9 mouse cellular contexts compared by ENCODE assay signal in the genomic region with DNA sequence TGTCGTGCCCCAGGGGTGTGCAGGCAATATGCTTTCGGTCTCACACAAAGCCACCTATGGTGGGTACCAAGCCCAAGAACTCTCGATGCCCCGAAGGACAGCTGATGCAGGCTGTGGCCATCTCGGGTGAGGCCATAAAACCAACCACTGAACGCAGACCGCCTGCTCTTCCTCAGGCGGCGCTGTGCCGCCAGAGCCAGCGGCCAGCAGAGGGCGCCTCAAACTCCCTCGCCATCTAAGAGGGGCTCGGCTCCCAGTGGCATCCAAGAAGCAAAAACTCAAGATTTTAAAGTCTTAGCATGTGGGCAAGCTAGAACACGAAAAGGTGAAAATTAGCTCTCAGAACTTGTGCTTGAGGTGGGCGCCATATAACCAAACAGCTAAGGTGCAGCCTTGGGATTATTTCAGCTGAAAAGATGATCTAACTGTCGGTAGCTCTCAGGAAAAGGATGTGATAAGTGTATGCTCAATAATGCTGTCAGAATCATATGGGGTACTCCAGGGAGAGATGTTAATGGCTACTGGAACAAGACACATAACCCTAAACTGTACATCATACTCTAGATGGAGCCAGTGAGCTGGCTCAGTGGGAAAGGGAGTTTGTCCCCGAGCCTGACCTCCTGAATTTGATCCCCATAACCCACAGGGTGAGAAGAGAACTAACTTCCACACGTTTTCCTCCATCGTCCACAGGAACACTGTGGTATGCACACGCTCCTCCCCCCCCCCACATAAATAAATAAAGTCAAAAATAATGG. TPM values are rescaled to one million over a fixed set of nuclear protein-coding genes. Genes with fewer than 3 reads are reported as not detected.
A peak's percentile ranks its signal among the peaks of the same experiment; 100 is the strongest.
DNase-seq lines count a peak whose midpoint lies in the region; ATAC-seq and TF ChIP-seq lines count a peak whose summit lies in the region.
"Had no signal": no experiment of that assay in that cellular context is flagged by ENCODE, and none has a peak within 500 bp of the region (broad histone marks: within the 10 kb centered on the region; RNA-seq: fewer than 3 reads in every experiment).

No protein-coding gene starts in this region.

- peak overlapping the region; percentile 42 for H3K4me2 ChIP-seq in heart, embryonic 15.5 days
- H3K4me2 ChIP-seq: liver, embryonic 15.5 days had no signal

- peaks cover 56% of the 10 kb centered on the region for H3K27me3 ChIP-seq in heart, embryonic 15.5 days

- peak; percentile 92; the same call in 1 of the 2 replicates for TF ChIP-seq CTCF in gastrocnemius, adult 2 months (IDR thresholded peaks at IDR 0.05)

- peaks cover 13% of the 10 kb centered on the region for H3K4me1 ChIP-seq in heart, embryonic 15.5 days (replicated peaks)

- peak; percentile 54 for DNase-seq in gastrocnemius, adult 2 months
- no peak for DNase-seq in gastrocnemius, adult 8-10 months (ENCODE audit: low spot score in 2 of 2)
- peak; percentile 24 for DNase-seq in adipocyte (ENCODE audit: low spot score)
- DNase-seq in embryo, embryonic 10.5 days (ENCODE audit: low spot score): peak; percentile 82
- DNase-seq in layer of hippocampus, postnatal 10 days (ENCODE audit: low spot score in 2 of 2): peak; percentile 74 to 77
- peak; percentile 52 for DNase-seq in lung, postnatal 36 days
- peak; percentile 17 to 68 for DNase-seq in spleen, postnatal 10 days (ENCODE audit: low spot score in 2 of 2)

- H3K9me3 ChIP-seq in heart, embryonic 15.5 days (replicated peaks): no peaks in the 10 kb centered on the region
- H3K9me3 ChIP-seq: liver, embryonic 15.5 days had no signal

- WGBS in heart, embryonic 15.5 days: 12% methylated on average over 21 of the region's 21 CpGs

- no peaks in the 10 kb centered on the region for H3K36me3 ChIP-seq in heart, embryonic 15.5 days
- H3K36me3 ChIP-seq: liver, embryonic 15.5 days had no signal

- intact Hi-C loops in gastrocnemius, adult 2 months (cut with DNase I): no loop called here

- no peak overlapping the region for H3K9ac ChIP-seq in heart, embryonic 15.5 days
- H3K9ac ChIP-seq: liver, embryonic 15.5 days had no signal

- H3K4me3 ChIP-seq in gastrocnemius, adult 2 months: no peak overlapping the region
- no peak overlapping the region; the same call in 1 of the 2 replicates for H3K4me3 ChIP-seq in heart, embryonic 15.5 days
- H3K4me3 ChIP-seq: liver, embryonic 15.5 days had no signal

- 0 out of 2 replicates have a peak, but pooled peaks have one; percentile 52 for ATAC-seq in heart, embryonic 15.5 days (replicated peaks; ENCODE audit: insufficient number of reproducible peaks, insufficient read depth, low FRiP score, low read depth)

- H3K27ac ChIP-seq in gastrocnemius, adult 2 months: no peak overlapping the region
- H3K27ac ChIP-seq in heart, embryonic 15.5 days: no peak overlapping the region
- H3K27ac ChIP-seq: liver, embryonic 15.5 days had no signal

RNA-seq across cellular contexts. Expression of gene Zfp663, which starts 4.0 kb away (rescaled TPM):
- not detected for total RNA-seq in gastrocnemius, adult 2 months (2021)
- total RNA-seq in gastrocnemius, adult 8-10 months (2022): not detected
- 0.20 and 0.24 TPM in 2 replicates for polyA plus RNA-seq in heart, embryonic 15.5 days (2015; fragmentation: Nextera tagmentation; extraction: Ambion mirVana)
- under 1 TPM; 0.85 to 0.94 TPM for total RNA-seq in layer of hippocampus, postnatal 10 days (2021)
- polyA plus RNA-seq: liver, embryonic 15.5 days had no signal

RNA-seq across cellular contexts. Expression of gene Zfp334, which starts 23.5 kb away (rescaled TPM):
- 1 to 10 TPM; 2.3 TPM for total RNA-seq in gastrocnemius, adult 2 months (2021)
- 1 to 10 TPM; 1.9 to 2.4 (median 2.2) TPM for total RNA-seq in gastrocnemius, adult 8-10 months (2022)
- polyA plus RNA-seq in heart, embryonic 15.5 days (2015; fragmentation: Nextera tagmentation; extraction: Ambion mirVana): 3.4 and 4.2 TPM in 2 replicates
- 10 to 100 TPM; 13.3 to 13.4 TPM for total RNA-seq in layer of hippocampus, postnatal 10 days (2021)

RNA-seq across cellular contexts. Expression of gene Ocstamp, which starts 35.7 kb away (rescaled TPM):
- under 1 TPM in 1 of 2 experiments, not detected in 1; 0.11 TPM for total RNA-seq in gastrocnemius, adult 2 months (2021)
- total RNA-seq in gastrocnemius, adult 8-10 months (2022): under 1 TPM in 2 of 4 experiments, not detected in 2; 0.07 to 0.13 TPM
- 0.03 and 0.09 TPM in 2 replicates for polyA plus RNA-seq in heart, embryonic 15.5 days (2015; fragmentation: Nextera tagmentation; extraction: Ambion mirVana)
- total RNA-seq in layer of hippocampus, postnatal 10 days (2021): under 1 TPM in 1 of 2 experiments, not detected in 1; 0.09 TPM

RNA-seq across cellular contexts. Expression of gene Elmo2, which starts 38.2 kb away (rescaled TPM):
- total RNA-seq in gastrocnemius, adult 2 months (2021): 10 to 100 TPM; 12.8 to 15.0 TPM
- 10 to 100 TPM; 11.0 to 13.2 (median 11.7) TPM for total RNA-seq in gastrocnemius, adult 8-10 months (2022)
- 33.8 and 49.5 TPM in 2 replicates for polyA plus RNA-seq in heart, embryonic 15.5 days (2015; fragmentation: Nextera tagmentation; extraction: Ambion mirVana)
- total RNA-seq in layer of hippocampus, postnatal 10 days (2021): 100 to 1,000 TPM; 102 to 105 TPM

Comparison
In these comparisons a context has a peak if more than half of its experiments do, and no peak if none do; other contexts are left out.
1. DNase-seq: peak in gastrocnemius, adult 2 months (single experiment), adipocyte (single experiment), embryo, embryonic 10.5 days (single experiment), layer of hippocampus, postnatal 10 days (2 of 2), lung, postnatal 36 days (single experiment) and spleen, postnatal 10 days (2 of 2); none in gastrocnemius, adult 8-10 months (0 of 2).
2. RNA of gene Zfp334, which starts 23.5 kb away (total RNA-seq): 13.3 to 13.4 TPM in layer of hippocampus, postnatal 10 days; 1.9 to 2.4 TPM in gastrocnemius, adult 8-10 months and 2.3 TPM in gastrocnemius, adult 2 months; every median in the first group is over 4 times any median in the second.